Mouse (Mus musculus) hindbrain, postnatal 0 days (tissue): ENCODE measurements at regions not wholly inside any gene's neighbourhood (a gene's known extent, or its start where the extent isn't known, plus 50 kb on each side); places are given as distances from the start of the nearest gene placed in this dataset.

Source experiments
- ATAC-seq: fragments of 200-750 bp; cut with Nextera tagmentation; 2 replicates; pipeline ENCODE4 v1.8.0; 2017; ENCODE audit warnings: mild to moderate bottlenecking, moderate TSS enrichment, moderate library complexity
- DNase-seq: peaks from one replicate; pipeline ENCODE4 v3.0.0-alpha.2; 2015; ENCODE audit warnings: low spot score
- H3K27ac ChIP-seq: fragments of 300-500 bp; sonication (generic); 2 replicates; pipeline ENCODE4 v1.5.1; 2014; ENCODE audit warnings: mild to moderate bottlenecking
- H3K27me3 ChIP-seq: fragments of 300-500 bp; sonication (generic); 2 replicates; pipeline ENCODE4 v1.6.1; 2014; ENCODE audit warnings: low read length, mixed read lengths; ENCODE audit not compliant: insufficient read depth
- H3K36me3 ChIP-seq: fragments of 300-500 bp; sonication (generic); 2 replicates; pipeline ENCODE4 v1.6.1; 2014; ENCODE audit warnings: low read length, mixed read lengths; ENCODE audit not compliant: insufficient read depth
- H3K4me1 ChIP-seq: fragments of 300-500 bp; sonication (generic); 2 replicates; pipeline ENCODE4 v1.6.1; 2014; ENCODE audit warnings: antibody characterized with exemption, low read length, mixed read lengths; ENCODE audit not compliant: insufficient read depth
- H3K4me2 ChIP-seq: fragments of 300-500 bp; sonication (generic); 2 replicates; pipeline ENCODE4 v1.6.1; 2014; ENCODE audit warnings: low read depth, mild to moderate bottlenecking, low read length, moderate library complexity, mixed read lengths
- H3K4me3 ChIP-seq: fragments of 300-500 bp; sonication (generic); 2 replicates; pipeline ENCODE4 v1.5.1; 2014; ENCODE audit warnings: low read length
- H3K9ac ChIP-seq: fragments of 300-500 bp; sonication (generic); replicated peaks from 2 replicates; pipeline ENCODE4 v1.6.1; 2014; ENCODE audit warnings: mild to moderate bottlenecking, low read length, moderate library complexity, mixed read lengths
- H3K9me3 ChIP-seq: fragments of 300-500 bp; sonication (generic); 2 replicates; pipeline ENCODE4 v1.6.1; 2016; ENCODE audit warnings: low read length, mixed read lengths
- CTCF ChIP-seq: IDR thresholded peaks from 2 replicates; pipeline ENCODE4 v1.5.1; 2016; ENCODE audit warnings: antibody characterized with exemption, control low read depth, low read depth
- WGBS: fragments of 180-500 bp; shearing (Covaris S2); extraction: QIAGEN DNeasy Blood & Tissue Kit; methylation state at CpG from one replicate; pipeline ENCODE4 v1.1.7; 2014; 5-methylcytosine and 5-hydroxymethylcytosine counted together

GRCm38 (mm10) chr7:36863745-36864144 is 165.8 kb downstream of the Tshz3 start:
- H3K4me2 ChIP-seq, result no peak overlapping the region
- H3K36me3 ChIP-seq, result no peaks in the 10 kb centered on the region
- H3K27ac ChIP-seq, result no peak overlapping the region
- ATAC-seq (no peak), DNase-seq (no peak)
- 88% methylated on average over 5 of the region's 5 CpGs for WGBS
- no peak for TF ChIP-seq CTCF
- H3K4me1 ChIP-seq, result no peaks in the 10 kb centered on the region
- no peak overlapping the region for H3K4me3 ChIP-seq
- no peak overlapping the region for H3K9ac ChIP-seq
- H3K9me3 ChIP-seq, result no peaks in the 10 kb centered on the region
- no peaks in the 10 kb centered on the region for H3K27me3 ChIP-seq

GRCm38 (mm10) chr7:36864675-36865074 is 166.8 kb downstream of the Tshz3 start:
- Histone ChIP-seq H3K4me1 (no peaks in the 10 kb centered on the region), H3K27me3 (no peaks in the 10 kb centered on the region), H3K9ac (no peak overlapping the region), H3K4me3 (no peak overlapping the region), H3K27ac (no peak overlapping the region), H3K4me2 (no peak overlapping the region), H3K9me3 (no peaks in the 10 kb centered on the region), H3K36me3 (no peaks in the 10 kb centered on the region)
- WGBS, result 82% methylated on average over 4 of the region's 4 CpGs
- DNase-seq (no peak), ATAC-seq (no peak)
- no peak for TF ChIP-seq CTCF

GRCm38 (mm10) chr7:36866602-36867001 is 168.7 kb downstream of the Tshz3 start:
- Histone ChIP-seq H3K4me1 (no peaks in the 10 kb centered on the region), H3K27ac (no peak overlapping the region), H3K27me3 (no peaks in the 10 kb centered on the region), H3K4me2 (no peak overlapping the region), H3K9me3 (no peaks in the 10 kb centered on the region), H3K36me3 (no peaks in the 10 kb centered on the region), H3K9ac (no peak overlapping the region), H3K4me3 (no peak overlapping the region)
- no peak for TF ChIP-seq CTCF
- DNase-seq (peak; percentile 12), ATAC-seq (0 out of 2 replicates have a peak, but pooled peaks have one; percentile 18)
- 50% methylated on average over 12 of the region's 12 CpGs for WGBS

GRCm38 (mm10) chr7:36874004-36874403 is 176.1 kb downstream of the Tshz3 start:
- ATAC-seq (no peak), DNase-seq (no peak)
- no peak for TF ChIP-seq CTCF
- peaks cover 5% of the 10 kb centered on the region; the same call in 1 of the 2 replicates for H3K4me1 ChIP-seq
- 68% methylated on average over 5 of the region's 5 CpGs for WGBS
- H3K9ac ChIP-seq, result no peak overlapping the region
- H3K9me3 ChIP-seq, result no peaks in the 10 kb centered on the region
- no peak overlapping the region for H3K27ac ChIP-seq
- H3K4me2 ChIP-seq, result no peak overlapping the region
- no peaks in the 10 kb centered on the region for H3K27me3 ChIP-seq
- no peak overlapping the region for H3K4me3 ChIP-seq
- H3K36me3 ChIP-seq, result no peaks in the 10 kb centered on the region

- DNase-seq, result no peak
These were observed 179.8 kb downstream of the Tshz3 start for GRCm38 (mm10) chr7:36877686-36878085.

GRCm38 (mm10) chr7:36892776-36893500 is 195.0 kb downstream of the Tshz3 start:
- Histone ChIP-seq H3K9me3 (no peaks in the 10 kb centered on the region), H3K4me3 (no peak overlapping the region), H3K36me3 (no peaks in the 10 kb centered on the region), H3K27me3 (no peaks in the 10 kb centered on the region), H3K4me2 (peak overlapping the region; percentile 6; the same call in 1 of the 2 replicates), H3K9ac (no peak overlapping the region), H3K27ac (no peak overlapping the region), H3K4me1 (peaks cover 9% of the 10 kb centered on the region)
- peak; percentile 78 for DNase-seq
- no peak for TF ChIP-seq CTCF
- 24% methylated on average over 18 of the region's 18 CpGs for WGBS
- peak; percentile 89 for ATAC-seq

More at GRCm38 (mm10) chr7:36877686-36878085, 179.8 kb downstream of the Tshz3 start:
- no peak for TF ChIP-seq CTCF
- Histone ChIP-seq H3K4me3 (no peak overlapping the region), H3K9ac (no peak overlapping the region), H3K4me1 (peaks cover 5% of the 10 kb centered on the region; the same call in 1 of the 2 replicates), H3K36me3 (no peaks in the 10 kb centered on the region), H3K9me3 (no peaks in the 10 kb centered on the region), H3K27ac (no peak overlapping the region), H3K4me2 (no peak overlapping the region), H3K27me3 (no peaks in the 10 kb centered on the region)
- no peak for ATAC-seq
- 20% methylated on average over 7 of the region's 7 CpGs for WGBS

- H3K4me2 ChIP-seq, result peak overlapping the region; percentile 2; the same call in 1 of the 2 replicates
- whole genome bisulfite sequencing, result 29% methylated on average over 12 of the region's 12 CpGs
- no peaks in the 10 kb centered on the region for H3K27me3 ChIP-seq
- no peak overlapping the region for H3K27ac ChIP-seq
- H3K4me1 ChIP-seq, result peaks cover 9% of the 10 kb centered on the region
- no peaks in the 10 kb centered on the region for H3K9me3 ChIP-seq
- ATAC-seq (peak; percentile 53; the same call in 1 of the 2 replicates), DNase-seq (peak; percentile 69)
- H3K4me3 ChIP-seq, result no peak overlapping the region
- no peak for TF ChIP-seq CTCF
- H3K36me3 ChIP-seq, result no peaks in the 10 kb centered on the region
- no peak overlapping the region for H3K9ac ChIP-seq
These were observed 198.4 kb downstream of the Tshz3 start for GRCm38 (mm10) chr7:36896339-36896738.
